Mouse (Mus musculus) heart, postnatal 0 days (tissue): ENCODE results near the gene Stat6. TPM values are rescaled to one million over a fixed set of nuclear protein-coding genes. Genes with fewer than 3 reads are reported as not detected.
A peak's percentile ranks its signal among the peaks of the same experiment; 100 is the strongest.

Experiments
- ATAC-seq: fragments of 200-750 bp; cut with Nextera tagmentation; 2 replicates; pipeline ENCODE4 v1.8.0; 2017; ENCODE audit warnings: low read depth, moderate number of reproducible peaks, moderate library complexity; ENCODE audit not compliant: insufficient read depth
- DNase-seq: peaks from one replicate; pipeline ENCODE4 v3.0.0-alpha.2; 2016; ENCODE audit warnings: low spot score
- H3K27ac ChIP-seq: fragments of 300-500 bp; sonication (generic); 2 replicates; pipeline ENCODE4 v1.5.1; 2014; ENCODE audit warnings: low read depth, mild to moderate bottlenecking
- H3K27me3 ChIP-seq: fragments of 300-500 bp; sonication (generic); 2 replicates; pipeline ENCODE4 v1.6.1; 2014; ENCODE audit warnings: low read length, mixed read lengths; ENCODE audit not compliant: control insufficient read depth, insufficient read depth
- H3K36me3 ChIP-seq: fragments of 300-500 bp; sonication (generic); replicated peaks from 2 replicates; pipeline ENCODE4 v1.6.1; 2014; ENCODE audit warnings: low read length, mixed read lengths; ENCODE audit not compliant: control insufficient read depth, insufficient read depth
- H3K4me1 ChIP-seq: fragments of 300-500 bp; sonication (generic); 2 replicates; pipeline ENCODE4 v1.6.1; 2014; ENCODE audit warnings: antibody characterized with exemption; ENCODE audit not compliant: control insufficient read depth, insufficient read depth
- H3K4me2 ChIP-seq: fragments of 300-500 bp; sonication (generic); 2 replicates; pipeline ENCODE4 v1.6.1; 2014; ENCODE audit warnings: low read depth, mild to moderate bottlenecking, low read length, moderate library complexity
- H3K4me3 ChIP-seq: fragments of 300-500 bp; sonication (generic); 2 replicates; pipeline ENCODE4 v1.5.1; 2014; ENCODE audit warnings: low read depth, low read length
- H3K9ac ChIP-seq: fragments of 300-500 bp; sonication (generic); replicated peaks from 2 replicates; pipeline ENCODE4 v1.6.1; 2014; ENCODE audit warnings: low read depth, low read length, mixed read lengths
- H3K9me3 ChIP-seq: fragments of 300-500 bp; sonication (generic); replicated peaks from 2 replicates; pipeline ENCODE4 v1.6.1; 2016; ENCODE audit warnings: low read length; ENCODE audit not compliant: control insufficient read depth
- CTCF ChIP-seq: IDR thresholded peaks from 2 replicates; pipeline ENCODE4 v1.5.1; 2016; ENCODE audit warnings: antibody characterized with exemption, control low read depth, low read depth
- EP300 ChIP-seq: IDR thresholded peaks from 2 replicates; pipeline ENCODE4 v1.6.1; 2016; ENCODE audit warnings: antibody characterized with exemption, low read depth
- WGBS: fragments of 180-500 bp; shearing (Covaris S2); extraction: QIAGEN DNeasy Blood & Tissue Kit; methylation state at CpG from one replicate; pipeline ENCODE4 v1.1.7; 2014; 5-methylcytosine and 5-hydroxymethylcytosine counted together
- polyA plus RNA-seq: library from polyadenylated mRNA; unstranded; fragments of >200 nt; fragmentation: Nextera tagmentation; extraction: Ambion mirVana; gene quantifications from 2 replicates; pipeline ENCODE4 v1.2.1, GENCODE M21; 2015
- total RNA-seq: library from RNA; depleted of rRNA; stranded (reverse); fragments of >200 nt; gene quantifications from 2 replicates; pipeline ENCODE4 v1.2.3, GENCODE M21; 2014; ENCODE audit warnings: low replicate concordance

Gene Stat6
- total and polyA plus RNA-seq, 2 experiments from 2014 or later: 24.6 to 42.3 TPM

- under 1% methylated on average over 39 of the region's 39 CpGs for WGBS
- H3K4me2 ChIP-seq: peak overlapping the region; percentile 85
- H3K36me3 ChIP-seq: no peaks in the 10 kb centered on the region
- H3K4me3 ChIP-seq: peak overlapping the region; percentile 60
- H3K27ac ChIP-seq: peak overlapping the region; percentile 86
- ATAC-seq (peak; percentile 92), DNase-seq (peak; percentile 91)
- peaks cover 6% of the 10 kb centered on the region; the same call in 1 of the 2 replicates for H3K4me1 ChIP-seq
- H3K9ac ChIP-seq: peak overlapping the region; percentile 46
- H3K27me3 ChIP-seq: no peaks in the 10 kb centered on the region
- TF ChIP-seq CTCF (no peak), EP300 (peak; percentile 51; the same call in 1 of the 2 replicates)
- peaks cover 6% of the 10 kb centered on the region for H3K9me3 ChIP-seq
Observed at GRCm38 (mm10) chr10:127621191-127622056, 21.4 kb upstream of the Stat6 start.

GRCm38 (mm10) chr10:127622057-127622392, 20.8 kb upstream of the Stat6 start:
- under 1% methylated on average over 13 of the region's 13 CpGs for WGBS
- H3K4me2 ChIP-seq: peak overlapping the region; percentile 85
- peak overlapping the region; percentile 60 for H3K4me3 ChIP-seq
- ATAC-seq (peak; percentile 59), DNase-seq (peak; percentile 60)
- no peak for TF ChIP-seq EP300
- TF ChIP-seq CTCF: peak; percentile 68
- H3K27ac ChIP-seq: peak overlapping the region; percentile 86
- H3K4me1 ChIP-seq: peaks cover 5% of the 10 kb centered on the region; the same call in 1 of the 2 replicates
- H3K27me3 ChIP-seq: no peaks in the 10 kb centered on the region
- H3K9ac ChIP-seq: peak overlapping the region; percentile 46; the same call in 1 of the 2 replicates
- no peaks in the 10 kb centered on the region for H3K36me3 ChIP-seq
- H3K9me3 ChIP-seq: peaks cover 10% of the 10 kb centered on the region

DNA sequence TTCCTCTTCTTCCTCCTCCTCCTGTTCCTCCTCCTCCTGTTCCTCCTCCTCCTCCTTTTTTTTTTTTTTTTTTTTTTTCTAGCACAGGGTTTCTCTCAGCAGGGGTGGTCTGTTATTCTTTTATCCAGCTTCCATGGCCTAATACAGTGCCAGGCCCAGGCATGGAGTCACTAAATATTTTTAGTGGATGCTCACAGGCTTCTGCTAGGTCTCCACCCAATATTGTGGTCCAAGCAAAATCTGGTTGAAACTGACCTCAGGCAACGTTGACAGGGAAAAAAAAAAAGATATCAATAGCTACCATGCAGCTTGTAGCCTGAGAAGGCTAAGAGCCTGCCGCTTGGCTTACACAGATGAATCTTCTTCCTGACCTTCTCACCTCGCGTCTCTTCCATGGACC, 20.1 kb upstream of the Stat6 start:
- no peak overlapping the region for H3K27ac ChIP-seq
- DNase-seq: no peak
- no peak overlapping the region for H3K4me2 ChIP-seq
- no peaks in the 10 kb centered on the region for H3K36me3 ChIP-seq
- H3K4me1 ChIP-seq: no peaks in the 10 kb centered on the region
- H3K4me3 ChIP-seq: no peak overlapping the region
- no peaks in the 10 kb centered on the region for H3K27me3 ChIP-seq
- ATAC-seq: no peak
- TF ChIP-seq CTCF (no peak), EP300 (no peak)
- H3K9ac ChIP-seq: no peak overlapping the region
- H3K9me3 ChIP-seq: peaks cover 10% of the 10 kb centered on the region
- WGBS: 75% methylated on average over 4 of the region's 4 CpGs

DNA sequence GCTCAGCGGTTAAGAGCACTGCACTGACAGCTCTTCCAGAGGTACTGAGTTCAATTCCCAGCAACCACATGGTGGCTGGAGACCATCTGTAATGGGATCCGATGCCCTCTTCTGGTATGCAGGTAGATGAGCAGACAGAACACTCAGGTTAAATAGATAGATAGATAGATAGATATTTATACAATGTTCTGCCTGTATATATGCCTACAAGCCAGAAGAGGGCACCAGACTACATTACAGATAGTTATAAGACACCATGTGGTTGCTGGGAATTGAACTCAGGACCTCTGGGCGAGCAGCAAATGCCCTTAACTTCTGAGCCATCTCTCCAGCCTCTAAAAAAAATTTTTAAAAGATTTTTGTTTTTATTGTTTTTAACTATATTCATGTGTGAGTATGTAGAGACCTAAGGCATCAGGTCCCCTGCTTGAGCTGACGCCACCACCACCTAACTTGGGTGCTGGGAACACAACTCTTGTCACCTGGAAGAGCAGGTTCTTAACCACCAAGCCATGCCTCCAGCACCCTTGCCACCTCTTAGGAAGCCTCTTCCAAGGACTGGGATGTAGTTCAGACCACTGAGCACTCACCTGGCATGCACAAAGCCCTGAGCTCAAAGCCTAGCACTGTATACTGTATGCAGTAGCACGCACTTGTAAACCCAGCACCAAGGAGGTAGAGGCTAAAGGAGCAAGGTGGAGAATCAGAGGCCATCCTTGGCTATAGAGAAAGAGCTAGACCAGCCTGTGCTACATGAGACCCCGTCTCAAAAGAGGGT, 19.2 kb upstream of the Stat6 start:
- TF ChIP-seq CTCF (no peak), EP300 (no peak)
- ATAC-seq (no peak), DNase-seq (no peak)
- Histone ChIP-seq H3K9ac (no peak overlapping the region), H3K4me2 (no peak overlapping the region), H3K4me1 (no peaks in the 10 kb centered on the region), H3K9me3 (peaks cover 10% of the 10 kb centered on the region), H3K27ac (no peak overlapping the region), H3K27me3 (no peaks in the 10 kb centered on the region), H3K36me3 (no peaks in the 10 kb centered on the region), H3K4me3 (no peak overlapping the region)
- WGBS: 97% methylated on average over 6 of the region's 6 CpGs

GRCm38 (mm10) chr10:127626433-127626832, 16.4 kb upstream of the Stat6 start:
- H3K4me2 ChIP-seq: no peak overlapping the region
- H3K27me3 ChIP-seq: no peaks in the 10 kb centered on the region
- ATAC-seq (no peak), DNase-seq (no peak)
- H3K4me3 ChIP-seq: no peak overlapping the region
- no peaks in the 10 kb centered on the region for H3K36me3 ChIP-seq
- peaks cover 10% of the 10 kb centered on the region for H3K9me3 ChIP-seq
- TF ChIP-seq EP300: no peak
- TF ChIP-seq CTCF: peak; percentile 20; the same call in 1 of the 2 replicates
- no peak overlapping the region for H3K9ac ChIP-seq
- H3K27ac ChIP-seq: no peak overlapping the region
- no peaks in the 10 kb centered on the region for H3K4me1 ChIP-seq
- 87% methylated on average over 3 of the region's 3 CpGs for WGBS
